Mouse (Mus musculus) hindbrain, embryonic 14.5 days (tissue): ENCODE measurements around the gene Vezt. TPM values are rescaled to one million over a fixed set of nuclear protein-coding genes. Genes with fewer than 3 reads are reported as not detected.

Experiments
- ATAC-seq: fragments of 200-750 bp; cut with Nextera tagmentation; 2 replicates; pipeline ENCODE4 v1.8.0; 2017; ENCODE audit warnings: moderate number of reproducible peaks, mild to moderate bottlenecking, moderate TSS enrichment, moderate library complexity; ENCODE audit not compliant: low FRiP score
- DNase-seq: peaks from one replicate; pipeline ENCODE4 v3.0.0-alpha.2; 2015; ENCODE audit warnings: low spot score
- H3K27ac ChIP-seq: fragments of 300-500 bp; sonication (generic); 2 replicates; pipeline ENCODE4 v1.5.1; 2014; ENCODE audit warnings: mild to moderate bottlenecking, moderate library complexity
- H3K27me3 ChIP-seq: fragments of 300-500 bp; sonication (generic); 2 replicates; pipeline ENCODE4 v1.6.1; 2014; ENCODE audit warnings: mild to moderate bottlenecking, low read length, mixed read lengths; ENCODE audit not compliant: control insufficient read depth, insufficient read depth
- H3K36me3 ChIP-seq: fragments of 300-500 bp; sonication (generic); replicated peaks from 2 replicates; pipeline ENCODE4 v1.6.1; 2014; ENCODE audit not compliant: control insufficient read depth, insufficient read depth
- H3K4me1 ChIP-seq: fragments of 300-500 bp; sonication (generic); replicated peaks from 2 replicates; pipeline ENCODE4 v1.6.1; 2014; ENCODE audit warnings: antibody characterized with exemption, low read length, mixed read lengths; ENCODE audit not compliant: control insufficient read depth, insufficient read depth
- H3K4me2 ChIP-seq: fragments of 300-500 bp; sonication (generic); replicated peaks from 2 replicates; pipeline ENCODE4 v1.6.1; 2014; ENCODE audit warnings: mild to moderate bottlenecking, moderate library complexity
- H3K4me3 ChIP-seq: fragments of 300-500 bp; sonication (generic); replicated peaks from 2 replicates; pipeline ENCODE4 v1.5.1; 2014; ENCODE audit warnings: mild to moderate bottlenecking, low read length
- H3K9ac ChIP-seq: fragments of 300-500 bp; sonication (generic); 2 replicates; pipeline ENCODE4 v1.6.1; 2014
- H3K9me3 ChIP-seq: fragments of 300-500 bp; sonication (generic); 2 replicates; pipeline ENCODE4 v1.6.1; 2016; ENCODE audit warnings: low read length; ENCODE audit not compliant: control insufficient read depth
- WGBS: fragments of 180-500 bp; shearing (Covaris S2); extraction: QIAGEN DNeasy Blood & Tissue Kit; methylation state at CpG from one replicate; pipeline ENCODE4 v1.1.7; 2014; 5-methylcytosine and 5-hydroxymethylcytosine counted together
- polyA plus RNA-seq: library from polyadenylated mRNA; unstranded; fragments of >200 nt; fragmentation: Nextera tagmentation; extraction: Ambion mirVana; gene quantifications from 2 replicates; pipeline ENCODE4 v1.2.1, GENCODE M21; 2014

Vezt gene
- polyA plus RNA-seq, 1 experiment from 2014 or later: 56.5 TPM

- no peak for DNase-seq
Observed at GRCm38 (mm10) chr10:93945843-93946499, 89.6 kb downstream of the Vezt start.

DNA sequence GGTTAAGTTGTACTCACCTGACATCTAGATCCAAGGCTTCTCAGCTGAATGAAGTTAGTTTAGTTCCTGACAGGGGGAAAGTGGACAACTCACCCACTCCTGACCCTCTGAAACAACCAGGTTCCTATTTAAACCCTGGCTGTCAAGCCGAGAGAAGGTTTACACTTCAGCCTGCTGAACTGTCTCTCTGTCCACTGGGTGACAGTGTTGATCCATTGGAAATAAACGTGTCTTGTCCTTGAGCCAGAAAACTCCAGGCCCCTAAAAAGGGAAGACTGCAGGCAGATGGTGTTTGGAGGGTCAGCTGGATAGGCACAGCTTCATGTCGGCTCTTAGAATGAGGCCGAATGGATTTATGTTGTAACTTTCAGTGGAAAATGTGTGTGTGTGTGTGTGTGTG is 90.3 kb downstream of the Vezt start:
- no peaks in the 10 kb centered on the region for H3K27me3 ChIP-seq
- H3K9me3 ChIP-seq: no peaks in the 10 kb centered on the region
- H3K4me1 ChIP-seq: no peaks in the 10 kb centered on the region
- H3K9ac ChIP-seq: no peak overlapping the region
- ATAC-seq (peak; percentile 27; the same call in 1 of the 2 replicates), DNase-seq (peak; percentile 75)
- H3K27ac ChIP-seq: no peak overlapping the region
- no peaks in the 10 kb centered on the region for H3K36me3 ChIP-seq
- H3K4me3 ChIP-seq: no peak overlapping the region
- 39% methylated on average over 4 of the region's 4 CpGs for WGBS
- no peak overlapping the region for H3K4me2 ChIP-seq

More at GRCm38 (mm10) chr10:93945843-93946499, 89.6 kb downstream of the Vezt start:
- no peaks in the 10 kb centered on the region for H3K27me3 ChIP-seq
- H3K4me3 ChIP-seq: no peak overlapping the region
- H3K9ac ChIP-seq: no peak overlapping the region
- no peaks in the 10 kb centered on the region for H3K4me1 ChIP-seq
- no peak for ATAC-seq
- no peak overlapping the region for H3K4me2 ChIP-seq
- no peak overlapping the region for H3K27ac ChIP-seq
- H3K9me3 ChIP-seq: no peaks in the 10 kb centered on the region
- no peaks in the 10 kb centered on the region for H3K36me3 ChIP-seq
- 68% methylated on average over 9 of the region's 9 CpGs for WGBS

GRCm38 (mm10) chr10:93944241-93944640 is 91.4 kb downstream of the Vezt start:
- 53% methylated on average over 5 of the region's 5 CpGs for WGBS
- Histone ChIP-seq H3K4me2 (no peak overlapping the region), H3K27ac (no peak overlapping the region), H3K27me3 (no peaks in the 10 kb centered on the region), H3K36me3 (no peaks in the 10 kb centered on the region), H3K9ac (no peak overlapping the region), H3K4me3 (no peak overlapping the region), H3K4me1 (no peaks in the 10 kb centered on the region), H3K9me3 (no peaks in the 10 kb centered on the region)
- DNase-seq (no peak), ATAC-seq (no peak)

DNA sequence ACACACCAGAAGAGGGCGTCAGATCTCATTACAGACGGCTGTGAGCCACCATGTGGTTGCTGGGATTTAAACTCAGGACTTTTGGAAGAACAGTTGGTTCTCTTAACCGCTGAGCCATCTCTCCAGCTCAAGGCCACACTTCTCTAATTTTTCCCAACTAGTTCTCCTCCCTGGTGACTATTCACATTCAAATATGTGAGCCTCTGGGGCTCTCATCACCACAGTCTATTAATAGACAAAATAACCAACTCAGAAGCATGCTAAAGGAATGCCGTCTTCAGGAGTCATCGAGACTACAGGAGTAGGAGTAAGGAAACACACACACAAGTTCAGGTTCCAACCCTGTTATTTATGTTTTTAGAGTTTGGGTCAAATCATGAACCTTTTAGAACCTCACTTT is 95.3 kb downstream of the Vezt start:
- H3K36me3 ChIP-seq: no peaks in the 10 kb centered on the region
- no peak overlapping the region for H3K4me2 ChIP-seq

DNA sequence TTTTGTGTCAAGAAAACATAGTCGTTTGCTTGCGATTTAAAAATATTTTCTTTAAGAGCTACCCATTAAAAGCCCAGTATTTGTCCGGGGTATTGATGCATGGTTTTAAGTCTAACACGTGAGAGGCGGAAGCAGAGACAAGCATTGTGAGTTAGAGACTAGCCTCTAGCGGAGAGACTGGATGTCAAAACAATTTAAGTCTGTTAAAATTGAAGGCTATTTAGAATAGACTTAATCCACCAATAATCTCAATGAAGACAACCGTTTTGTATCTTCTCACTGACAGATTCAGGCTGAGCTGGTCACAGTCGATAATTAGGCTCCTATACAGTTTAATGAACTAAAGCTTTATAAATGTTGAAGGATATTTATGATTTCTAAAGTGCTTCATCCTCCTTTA is 95.9 kb downstream of the Vezt start:
- H3K4me1 ChIP-seq: no peaks in the 10 kb centered on the region
- H3K9ac ChIP-seq: no peak overlapping the region
- H3K27me3 ChIP-seq: no peaks in the 10 kb centered on the region
- H3K4me2 ChIP-seq: no peak overlapping the region
- DNase-seq: no peak
- H3K4me3 ChIP-seq: no peak overlapping the region
- no peak overlapping the region for H3K27ac ChIP-seq
- WGBS: 88% methylated on average over 8 of the region's 8 CpGs
- ATAC-seq: no peak
- H3K9me3 ChIP-seq: no peaks in the 10 kb centered on the region
- no peaks in the 10 kb centered on the region for H3K36me3 ChIP-seq

More for the DNA sequence above, 95.3 kb downstream of the Vezt start:
- H3K4me3 ChIP-seq: no peak overlapping the region
- WGBS: 88% methylated on average over 5 of the region's 5 CpGs
- ATAC-seq (no peak), DNase-seq (no peak)
- H3K4me1 ChIP-seq: no peaks in the 10 kb centered on the region
- no peaks in the 10 kb centered on the region for H3K27me3 ChIP-seq
- H3K27ac ChIP-seq: no peak overlapping the region
- H3K9ac ChIP-seq: no peak overlapping the region
- no peaks in the 10 kb centered on the region for H3K9me3 ChIP-seq

GRCm38 (mm10) chr10:93938844-93939271 is 96.8 kb downstream of the Vezt start:
- DNase-seq: no peak
- 87% methylated on average over 20 of the region's 20 CpGs for WGBS

GRCm38 (mm10) chr10:93933980-93934379 is 101.6 kb downstream of the Vezt start:
- Histone ChIP-seq H3K4me1 (no peaks in the 10 kb centered on the region), H3K9ac (no peak overlapping the region), H3K4me3 (no peak overlapping the region), H3K4me2 (no peak overlapping the region), H3K36me3 (no peaks in the 10 kb centered on the region), H3K27me3 (no peaks in the 10 kb centered on the region), H3K27ac (no peak overlapping the region), H3K9me3 (no peaks in the 10 kb centered on the region)
- ATAC-seq (peak; percentile 75; the same call in 1 of the 2 replicates), DNase-seq (peak; percentile 73)
- 49% methylated on average over 9 of the region's 9 CpGs for WGBS

More at GRCm38 (mm10) chr10:93938844-93939271, 96.8 kb downstream of the Vezt start:
- no peaks in the 10 kb centered on the region for H3K4me1 ChIP-seq
- no peaks in the 10 kb centered on the region for H3K9me3 ChIP-seq
- no peak overlapping the region for H3K9ac ChIP-seq
- H3K4me3 ChIP-seq: no peak overlapping the region
- H3K27ac ChIP-seq: no peak overlapping the region
- no peaks in the 10 kb centered on the region for H3K36me3 ChIP-seq
- no peak for ATAC-seq
- H3K27me3 ChIP-seq: no peaks in the 10 kb centered on the region
- H3K4me2 ChIP-seq: no peak overlapping the region

DNA sequence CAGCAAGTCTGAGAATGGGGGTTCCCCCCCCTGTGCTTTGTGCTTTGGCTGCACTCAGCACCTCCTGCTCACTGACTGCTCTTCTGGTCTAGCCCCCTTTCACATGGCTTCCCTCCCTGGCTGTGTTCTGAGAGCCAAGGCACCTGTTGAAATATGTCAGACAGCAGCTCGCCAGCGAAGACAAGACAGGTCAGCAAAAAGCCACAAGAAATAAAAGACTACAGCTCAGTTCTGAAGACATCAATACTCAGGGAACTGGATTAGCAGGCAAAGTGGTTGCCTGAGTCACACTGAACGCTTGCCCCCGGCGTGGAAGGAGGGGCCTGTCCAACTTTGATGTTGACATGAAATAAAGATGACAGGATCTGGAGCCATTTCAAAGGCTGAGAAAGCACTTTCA is 102.8 kb downstream of the Vezt start:
- Histone ChIP-seq H3K9me3 (no peaks in the 10 kb centered on the region), H3K27me3 (no peaks in the 10 kb centered on the region)

DNA sequence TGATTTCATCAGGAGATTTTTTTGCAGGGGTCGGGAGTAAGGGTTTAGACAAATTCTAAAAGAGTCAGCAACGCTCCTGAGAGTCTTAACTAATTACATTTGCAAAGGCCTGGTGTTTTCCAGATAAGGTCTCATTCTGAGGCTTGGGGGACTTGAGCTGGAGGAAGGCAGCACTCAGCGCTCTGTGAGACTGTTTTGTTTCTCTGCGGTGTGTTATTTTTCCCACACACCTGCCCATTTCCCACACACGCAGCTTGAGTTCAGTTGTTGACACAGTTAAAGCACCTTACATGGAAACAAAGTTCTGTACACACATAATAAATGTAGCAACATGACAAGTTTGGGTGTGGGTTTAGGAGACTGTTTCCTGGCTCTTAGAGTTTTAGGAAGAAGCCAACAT is 103.6 kb downstream of the Vezt start:
- H3K4me1 ChIP-seq: no peaks in the 10 kb centered on the region
- peaks cover 4% of the 10 kb centered on the region for H3K9me3 ChIP-seq
- H3K9ac ChIP-seq: no peak overlapping the region
- no peak overlapping the region for H3K4me2 ChIP-seq
- ATAC-seq: no peak
- no peak overlapping the region for H3K4me3 ChIP-seq
- no peaks in the 10 kb centered on the region for H3K36me3 ChIP-seq
- 79% methylated on average over 5 of the region's 5 CpGs for WGBS
- H3K27ac ChIP-seq: no peak overlapping the region
- DNase-seq: no peak
- no peaks in the 10 kb centered on the region for H3K27me3 ChIP-seq

More for the DNA sequence above, 102.8 kb downstream of the Vezt start:
- Histone ChIP-seq H3K4me1 (no peaks in the 10 kb centered on the region), H3K4me2 (no peak overlapping the region), H3K4me3 (no peak overlapping the region), H3K9ac (no peak overlapping the region), H3K27ac (no peak overlapping the region), H3K36me3 (no peaks in the 10 kb centered on the region)
- WGBS: 72% methylated on average over 5 of the region's 5 CpGs
- DNase-seq: no peak
- no peak for ATAC-seq

- H3K9me3 ChIP-seq: peaks cover 4% of the 10 kb centered on the region
- ATAC-seq (no peak), DNase-seq (no peak)
- no peak overlapping the region for H3K27ac ChIP-seq
- no peaks in the 10 kb centered on the region for H3K36me3 ChIP-seq
- no peak overlapping the region for H3K4me3 ChIP-seq
- H3K4me2 ChIP-seq: no peak overlapping the region
- no peaks in the 10 kb centered on the region for H3K4me1 ChIP-seq
- no peak overlapping the region for H3K9ac ChIP-seq
- H3K27me3 ChIP-seq: no peaks in the 10 kb centered on the region
- WGBS: 82% methylated on average over 9 of the region's 9 CpGs
Observed at GRCm38 (mm10) chr10:93931431-93931830, 104.2 kb downstream of the Vezt start.
